ENCODE assay signal across 9 mouse cellular contexts in genomic region chr8:87822690-87823089, GRCm38 (mm10).
DNase-seq lines count a peak whose midpoint lies in the region; ATAC-seq and TF ChIP-seq lines count a peak whose summit lies in the region.
"Had no signal": no experiment of that assay in that cellular context is flagged by ENCODE, and none has a peak within 500 bp of the region (broad histone marks: within the 10 kb centered on the region; RNA-seq: fewer than 3 reads in every experiment).

No protein-coding gene starts in this region.

- H3K4me1 ChIP-seq in liver, postnatal 0 days (ENCODE audit: insufficient read depth) = no peaks in the 10 kb centered on the region
- H3K4me1 ChIP-seq in liver, embryonic 12.5 days = no peaks in the 10 kb centered on the region
- H3K4me1 ChIP-seq in forebrain, embryonic 11.5 days (replicated peaks; ENCODE audit: control insufficient read depth, insufficient read depth, low read length) = peaks cover 23% of the 10 kb centered on the region
- H3K4me1 ChIP-seq in intestine, postnatal 0 days (replicated peaks; ENCODE audit: control insufficient read depth, insufficient read depth, low read length) = no peaks in the 10 kb centered on the region
- H3K4me1 ChIP-seq in neural tube, embryonic 15.5 days = peaks cover 24% of the 10 kb centered on the region

- DNase-seq in liver, postnatal 0 days = no peak
- peak; percentile 62 for DNase-seq in forebrain, embryonic 11.5 days (ENCODE audit: low spot score)
- no peak for DNase-seq in left cerebral cortex, adult 11 months (ENCODE audit: low spot score)
- no peak for DNase-seq in thymus, postnatal 0 days (ENCODE audit: low spot score)
- DNase-seq: adrenal gland, postnatal 36 days; lung, adult 2 months had no signal

- H3K36me3 ChIP-seq in liver, postnatal 0 days (replicated peaks; ENCODE audit: insufficient read depth, low read length) = no peaks in the 10 kb centered on the region
- no peaks in the 10 kb centered on the region for H3K36me3 ChIP-seq in liver, embryonic 12.5 days
- H3K36me3 ChIP-seq in forebrain, embryonic 11.5 days (ENCODE audit: control insufficient read depth, insufficient read depth, low read length) = no peaks in the 10 kb centered on the region
- H3K36me3 ChIP-seq in intestine, postnatal 0 days (ENCODE audit: control insufficient read depth, insufficient read depth) = no peaks in the 10 kb centered on the region
- no peaks in the 10 kb centered on the region for H3K36me3 ChIP-seq in neural tube, embryonic 15.5 days

- WGBS in liver, postnatal 0 days (ENCODE audit: insufficient replicate concordance) = 44% methylated on average over 12 of the region's 12 CpGs
- WGBS in liver, embryonic 12.5 days (ENCODE audit: insufficient replicate concordance) = 41% methylated on average over 12 of the region's 12 CpGs
- 4% methylated on average over 12 of the region's 12 CpGs for WGBS in forebrain, embryonic 11.5 days
- 36% methylated on average over 12 of the region's 12 CpGs for WGBS in intestine, postnatal 0 days
- WGBS in neural tube, embryonic 15.5 days = 9% methylated on average over 12 of the region's 12 CpGs

- no peak overlapping the region for H3K9ac ChIP-seq in liver, postnatal 0 days (replicated peaks)
- H3K9ac ChIP-seq in liver, embryonic 12.5 days = no peak overlapping the region
- H3K9ac ChIP-seq in forebrain, embryonic 11.5 days (ENCODE audit: low read length) = peak overlapping the region; percentile 39
- H3K9ac ChIP-seq in intestine, postnatal 0 days (ENCODE audit: low read depth, low read length) = no peak overlapping the region
- H3K9ac ChIP-seq in neural tube, embryonic 15.5 days (replicated peaks) = peak overlapping the region; percentile 17; the same call in 1 of the 2 replicates

- 0 out of 2 replicates have a peak overlapping the region, but pooled peaks have one; percentile 13 for H3K4me2 ChIP-seq in liver, postnatal 0 days (ENCODE audit: low read depth, low read length)
- no peak overlapping the region for H3K4me2 ChIP-seq in liver, embryonic 12.5 days
- H3K4me2 ChIP-seq in forebrain, embryonic 11.5 days (ENCODE audit: low read depth, low read length, severe bottlenecking) = peak overlapping the region; percentile 29
- no peak overlapping the region for H3K4me2 ChIP-seq in intestine, postnatal 0 days (replicated peaks; ENCODE audit: low read depth)
- peak overlapping the region; percentile 11; the same call in 1 of the 2 replicates for H3K4me2 ChIP-seq in neural tube, embryonic 15.5 days

- no peak overlapping the region for H3K27ac ChIP-seq in liver, postnatal 0 days (ENCODE audit: low read depth)
- no peak overlapping the region for H3K27ac ChIP-seq in liver, embryonic 12.5 days
- peak overlapping the region; percentile 68 for H3K27ac ChIP-seq in forebrain, embryonic 11.5 days (ENCODE audit: low read depth, low read length)
- no peak overlapping the region for H3K27ac ChIP-seq in intestine, postnatal 0 days (ENCODE audit: low read depth, low read length)
- H3K27ac ChIP-seq in neural tube, embryonic 15.5 days (replicated peaks) = peak overlapping the region; percentile 60

- no peak for TF ChIP-seq CTCF in liver, postnatal 0 days (IDR thresholded peaks at IDR 0.05; ENCODE audit: low read depth)
- peak; percentile 26 for TF ChIP-seq CTCF in intestine, postnatal 0 days (IDR thresholded peaks at IDR 0.05; ENCODE audit: low read depth)

- ATAC-seq in liver, postnatal 0 days = no peak
- ATAC-seq in liver, embryonic 12.5 days = no peak
- peak; percentile 37; the same call in 1 of the 2 replicates for ATAC-seq in forebrain, embryonic 11.5 days (replicated peaks; ENCODE audit: low FRiP score)
- no peak for ATAC-seq in intestine, postnatal 0 days
- no peak for ATAC-seq in neural tube, embryonic 15.5 days (ENCODE audit: low FRiP score)

- no peaks in the 10 kb centered on the region for H3K9me3 ChIP-seq in liver, postnatal 0 days (ENCODE audit: low read length)
- no peaks in the 10 kb centered on the region for H3K9me3 ChIP-seq in liver, embryonic 12.5 days (replicated peaks)
- H3K9me3 ChIP-seq in forebrain, embryonic 11.5 days (ENCODE audit: control insufficient read depth, low read length) = no peaks in the 10 kb centered on the region
- H3K9me3 ChIP-seq in intestine, postnatal 0 days (ENCODE audit: control insufficient read depth) = no peaks in the 10 kb centered on the region
- H3K9me3 ChIP-seq in neural tube, embryonic 15.5 days (replicated peaks) = no peaks in the 10 kb centered on the region

- TF ChIP-seq EP300 in liver, postnatal 0 days (IDR thresholded peaks at IDR 0.05; ENCODE audit: low read depth) = no peak

- no peak overlapping the region for H3K4me3 ChIP-seq in liver, postnatal 0 days (ENCODE audit: low read depth, low read length)
- no peak overlapping the region for H3K4me3 ChIP-seq in liver, embryonic 12.5 days
- H3K4me3 ChIP-seq in forebrain, embryonic 11.5 days (ENCODE audit: low read depth, low read length) = no peak overlapping the region
- no peak overlapping the region for H3K4me3 ChIP-seq in intestine, postnatal 0 days (ENCODE audit: low read depth, low read length)
- H3K4me3 ChIP-seq in neural tube, embryonic 15.5 days (replicated peaks) = no peak overlapping the region

- no peaks in the 10 kb centered on the region for H3K27me3 ChIP-seq in liver, postnatal 0 days (ENCODE audit: insufficient read depth, low read length)
- H3K27me3 ChIP-seq in liver, embryonic 12.5 days (replicated peaks) = no peaks in the 10 kb centered on the region
- no peaks in the 10 kb centered on the region for H3K27me3 ChIP-seq in forebrain, embryonic 11.5 days (ENCODE audit: control insufficient read depth, insufficient read depth, low read length)
- H3K27me3 ChIP-seq in intestine, postnatal 0 days (replicated peaks; ENCODE audit: control insufficient read depth, insufficient read depth, low read length) = no peaks in the 10 kb centered on the region
- H3K27me3 ChIP-seq in neural tube, embryonic 15.5 days (replicated peaks) = no peaks in the 10 kb centered on the region

Comparison
In these comparisons a context has a peak if more than half of its experiments do, and no peak if none do; other contexts are left out.
1. H3K4me2 ChIP-seq: peak in liver, postnatal 0 days (single experiment), forebrain, embryonic 11.5 days (single experiment) and neural tube, embryonic 15.5 days (single experiment); none in liver, embryonic 12.5 days (single experiment) and intestine, postnatal 0 days (single experiment).
2. H3K27ac ChIP-seq: peak in forebrain, embryonic 11.5 days (single experiment) and neural tube, embryonic 15.5 days (single experiment); none in liver, postnatal 0 days (single experiment), liver, embryonic 12.5 days (single experiment) and intestine, postnatal 0 days (single experiment).
3. H3K9ac ChIP-seq: peak in forebrain, embryonic 11.5 days (single experiment) and neural tube, embryonic 15.5 days (single experiment); none in liver, postnatal 0 days (single experiment), liver, embryonic 12.5 days (single experiment) and intestine, postnatal 0 days (single experiment).